Mouse (Mus musculus): ENCODE data around the gene Gm20388. TPM values are rescaled to one million over a fixed set of nuclear protein-coding genes. Genes with fewer than 3 reads are reported as not detected.

Gene Gm20388
- polyA plus RNA-seq, 2 experiments: 8.5 TPM; not detected in 1

- 76% methylated on average over 5 of the region's 5 CpGs for WGBS (ENCODE audit: insufficient replicate concordance)
These were observed 3591.6 kb downstream of the Gm20388 start for GRCm38 (mm10) chr8:123502192-123502591.

GRCm38 (mm10) chr8:123503801-123504467 is 3593.3 kb downstream of the Gm20388 start:
- Histone ChIP-seq H3K9ac (replicated peaks) (no peak overlapping the region), H3K9me3 (ENCODE audit: control insufficient read depth, low read length) (no peaks in the 10 kb centered on the region), H3K4me1 (replicated peaks; ENCODE audit: control insufficient read depth in 2 of 2, insufficient read depth in 2 of 2, low read length in 1 of 2) (no peaks in the 10 kb centered on the region), H3K36me3 (replicated peaks; ENCODE audit: control insufficient read depth, insufficient read depth, low read depth) (peaks cover 23% of the 10 kb centered on the region), H3K27ac (no peak overlapping the region), H3K4me3 (ENCODE audit: insufficient read depth in 1 of 2, low read depth in 2 of 2, low read length in 2 of 2) (no peak overlapping the region), H3K27me3 (ENCODE audit: control insufficient read depth, insufficient read depth, low read length) (no peaks in the 10 kb centered on the region), H3K4me2 (ENCODE audit: low read depth) (no peak overlapping the region)
- no peak for TF ChIP-seq EP300 (IDR thresholded peaks at IDR 0.05; ENCODE audit: low read depth)
- peak; percentile 41; the same call in 1 of the 2 replicates for TF ChIP-seq CTCF (IDR thresholded peaks at IDR 0.05; ENCODE audit: low read depth)
- no peak for ATAC-seq (ENCODE audit: insufficient read depth)
- 95% methylated on average over 6 of the region's 6 CpGs for WGBS (ENCODE audit: insufficient replicate concordance)
- no peak for DNase-seq (ENCODE audit: low read depth in 3 of 3, low spot score in 3 of 3)

More at GRCm38 (mm10) chr8:123502192-123502591, 3591.6 kb downstream of the Gm20388 start:
- DNase-seq (ENCODE audit: low read depth in 3 of 3, low spot score in 3 of 3): no peak
- Histone ChIP-seq H3K27ac (no peak overlapping the region), H3K4me2 (ENCODE audit: low read depth) (no peak overlapping the region), H3K4me1 (replicated peaks; ENCODE audit: control insufficient read depth in 2 of 2, insufficient read depth in 2 of 2, low read length in 1 of 2) (no peaks in the 10 kb centered on the region), H3K9me3 (ENCODE audit: control insufficient read depth, low read length) (no peaks in the 10 kb centered on the region), H3K9ac (replicated peaks) (no peak overlapping the region), H3K4me3 (ENCODE audit: insufficient read depth in 1 of 2, low read depth in 2 of 2, low read length in 2 of 2) (no peak overlapping the region), H3K27me3 (ENCODE audit: control insufficient read depth, insufficient read depth, low read length) (no peaks in the 10 kb centered on the region), H3K36me3 (replicated peaks; ENCODE audit: control insufficient read depth, insufficient read depth, low read depth) (peaks cover 27% of the 10 kb centered on the region)
- ATAC-seq (ENCODE audit: insufficient read depth): no peak
- no peak for TF ChIP-seq EP300 (IDR thresholded peaks at IDR 0.05; ENCODE audit: low read depth)
- TF ChIP-seq CTCF (IDR thresholded peaks at IDR 0.05; ENCODE audit: low read depth): no peak

- no peaks in the 10 kb centered on the region for H3K4me1 ChIP-seq (replicated peaks; ENCODE audit: control insufficient read depth in 2 of 2, insufficient read depth in 2 of 2, low read length in 1 of 2)
- ATAC-seq (ENCODE audit: insufficient read depth) (no peak), DNase-seq (ENCODE audit: low read depth in 3 of 3, low spot score in 3 of 3) (no peak)
- H3K4me3 ChIP-seq (ENCODE audit: insufficient read depth in 1 of 2, low read depth in 2 of 2, low read length in 2 of 2): no peak overlapping the region
- peaks cover 22% of the 10 kb centered on the region for H3K36me3 ChIP-seq (replicated peaks; ENCODE audit: control insufficient read depth, insufficient read depth, low read depth)
- no peak overlapping the region for H3K9ac ChIP-seq (replicated peaks)
- H3K27ac ChIP-seq: no peak overlapping the region
- no peak for TF ChIP-seq EP300 (IDR thresholded peaks at IDR 0.05; ENCODE audit: low read depth)
- no peaks in the 10 kb centered on the region for H3K9me3 ChIP-seq (ENCODE audit: control insufficient read depth, low read length)
- no peaks in the 10 kb centered on the region for H3K27me3 ChIP-seq (ENCODE audit: control insufficient read depth, insufficient read depth, low read length)
- no peak overlapping the region for H3K4me2 ChIP-seq (ENCODE audit: low read depth)
- WGBS (ENCODE audit: insufficient replicate concordance): 86% methylated on average over 9 of the region's 9 CpGs
These were observed 3594.1 kb downstream of the Gm20388 start for GRCm38 (mm10) chr8:123504591-123505195.

- Histone ChIP-seq H3K4me2 (ENCODE audit: low read depth) (no peak overlapping the region), H3K9ac (replicated peaks) (no peak overlapping the region), H3K9me3 (ENCODE audit: control insufficient read depth, low read length) (no peaks in the 10 kb centered on the region), H3K27me3 (ENCODE audit: control insufficient read depth, insufficient read depth, low read length) (no peaks in the 10 kb centered on the region), H3K4me3 (ENCODE audit: insufficient read depth in 1 of 2, low read depth in 2 of 2, low read length in 2 of 2) (no peak overlapping the region), H3K27ac (no peak overlapping the region), H3K4me1 (replicated peaks; ENCODE audit: control insufficient read depth in 2 of 2, insufficient read depth in 2 of 2, low read length in 1 of 2) (no peaks in the 10 kb centered on the region), H3K36me3 (replicated peaks; ENCODE audit: control insufficient read depth, insufficient read depth, low read depth) (peaks cover 22% of the 10 kb centered on the region)
- DNase-seq (ENCODE audit: low read depth in 3 of 3, low spot score in 3 of 3) (no peak), ATAC-seq (ENCODE audit: insufficient read depth) (no peak)
- 65% methylated on average over 4 of the region's 4 CpGs for WGBS (ENCODE audit: insufficient replicate concordance)
- TF ChIP-seq EP300 (IDR thresholded peaks at IDR 0.05; ENCODE audit: low read depth) (no peak), CTCF (IDR thresholded peaks at IDR 0.05; ENCODE audit: low read depth) (no peak)
These were observed 3594.6 kb downstream of the Gm20388 start for GRCm38 (mm10) chr8:123505267-123505666.

GRCm38 (mm10) chr8:123505695-123506094 is 3595.1 kb downstream of the Gm20388 start:
- TF ChIP-seq CTCF (IDR thresholded peaks at IDR 0.05; ENCODE audit: low read depth) (no peak), EP300 (IDR thresholded peaks at IDR 0.05; ENCODE audit: low read depth) (no peak)
- 82% methylated on average over 9 of the region's 9 CpGs for WGBS (ENCODE audit: insufficient replicate concordance)

More at GRCm38 (mm10) chr8:123505695-123506094, 3595.1 kb downstream of the Gm20388 start:
- Histone ChIP-seq H3K27ac (no peak overlapping the region), H3K9me3 (ENCODE audit: control insufficient read depth, low read length) (no peaks in the 10 kb centered on the region), H3K4me2 (ENCODE audit: low read depth) (no peak overlapping the region), H3K9ac (replicated peaks) (no peak overlapping the region), H3K4me1 (replicated peaks; ENCODE audit: control insufficient read depth in 2 of 2, insufficient read depth in 2 of 2, low read length in 1 of 2) (no peaks in the 10 kb centered on the region), H3K4me3 (ENCODE audit: insufficient read depth in 1 of 2, low read depth in 2 of 2, low read length in 2 of 2) (no peak overlapping the region), H3K27me3 (ENCODE audit: control insufficient read depth, insufficient read depth, low read length) (no peaks in the 10 kb centered on the region), H3K36me3 (replicated peaks; ENCODE audit: control insufficient read depth, insufficient read depth, low read depth) (peaks cover 22% of the 10 kb centered on the region)
- DNase-seq (ENCODE audit: low read depth in 3 of 3, low spot score in 3 of 3) (no peak), ATAC-seq (ENCODE audit: insufficient read depth) (no peak)

Measured in liver, embryonic 14.5 days (tissue).